Mouse (Mus musculus) ovary, postnatal 10 days (tissue): ENCODE measurements around the gene Nrip1.
A peak's percentile ranks its signal among the peaks of the same experiment; 100 is the strongest.

ENCODE experiments used
- DNase-seq: peaks from one replicate; pipeline ENCODE4 v3.0.0; 2022; ENCODE audit warnings: low spot score

The Nrip1 gene

GRCm38 (mm10) chr16:76372045-76372940 lies 1.3 kb downstream of the Nrip1 start:
- peak; percentile 62 for DNase-seq

DNA sequence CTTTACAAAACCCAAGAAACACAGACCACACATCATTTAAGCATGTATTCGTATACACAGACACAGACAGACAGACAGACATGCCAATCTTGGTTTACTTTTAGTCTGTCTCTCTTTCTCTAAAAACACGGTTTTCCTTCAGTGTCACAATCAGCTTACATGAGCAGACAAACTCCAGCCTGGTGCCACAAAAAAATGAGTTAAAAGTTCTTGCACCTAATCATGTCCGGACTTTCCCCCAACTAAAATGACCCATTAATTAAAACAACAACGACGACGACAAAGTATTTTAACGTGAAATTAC lies 2.1 kb downstream of the Nrip1 start:
- no peak for DNase-seq

DNA sequence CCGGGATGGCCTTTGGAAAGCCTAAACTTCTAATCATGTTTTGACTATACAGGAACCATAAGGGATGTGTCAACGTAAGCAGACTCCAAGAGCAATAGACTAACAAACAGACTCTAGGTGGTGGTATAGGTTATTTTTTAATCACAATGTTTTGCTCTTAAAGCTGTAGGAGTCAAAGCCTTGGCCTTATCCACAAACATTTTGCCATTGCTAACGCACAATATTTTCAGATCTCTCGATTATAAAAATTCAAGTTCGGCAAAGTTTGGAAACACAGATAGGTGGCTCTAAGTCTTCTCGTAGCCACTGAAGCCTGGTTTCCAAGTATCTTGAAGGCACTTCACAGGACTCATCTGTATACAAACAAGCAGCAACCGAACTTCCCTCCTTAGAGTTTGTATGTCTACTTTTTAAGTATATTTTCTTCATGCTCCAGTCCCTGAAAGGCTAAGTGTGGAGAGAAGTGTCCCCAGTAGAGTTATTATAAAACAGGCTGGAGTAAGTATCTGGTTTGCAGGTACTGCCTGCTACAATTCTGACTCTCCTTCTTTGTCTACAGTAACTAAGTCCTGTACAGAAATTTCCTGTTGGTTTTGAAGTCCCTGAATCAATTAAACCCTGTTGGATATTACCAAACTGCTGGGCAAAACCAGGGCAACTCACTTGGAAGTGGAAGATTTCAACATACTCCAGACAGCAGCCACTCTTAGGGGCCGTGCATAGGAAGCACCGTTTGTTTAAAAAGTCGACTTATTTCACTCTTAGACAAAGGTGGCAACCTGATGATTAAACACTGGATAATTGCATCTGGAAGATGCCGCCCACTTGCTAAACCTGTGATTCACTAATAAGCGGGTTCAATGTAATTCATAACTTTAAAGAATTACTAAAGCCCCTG lies 2.7 kb downstream of the Nrip1 start:
- DNase-seq = no peak

GRCm38 (mm10) chr16:76370041-76370715 lies 3.4 kb downstream of the Nrip1 start:
- no peak for DNase-seq

GRCm38 (mm10) chr16:76369236-76369635 lies 4.4 kb downstream of the Nrip1 start:
- no peak for DNase-seq

GRCm38 (mm10) chr16:76367261-76367908 lies 6.2 kb downstream of the Nrip1 start:
- DNase-seq = no peak

GRCm38 (mm10) chr16:76365790-76366406 lies 7.7 kb downstream of the Nrip1 start:
- no peak for DNase-seq

GRCm38 (mm10) chr16:76365237-76365636 lies 8.4 kb downstream of the Nrip1 start:
- no peak for DNase-seq

DNA sequence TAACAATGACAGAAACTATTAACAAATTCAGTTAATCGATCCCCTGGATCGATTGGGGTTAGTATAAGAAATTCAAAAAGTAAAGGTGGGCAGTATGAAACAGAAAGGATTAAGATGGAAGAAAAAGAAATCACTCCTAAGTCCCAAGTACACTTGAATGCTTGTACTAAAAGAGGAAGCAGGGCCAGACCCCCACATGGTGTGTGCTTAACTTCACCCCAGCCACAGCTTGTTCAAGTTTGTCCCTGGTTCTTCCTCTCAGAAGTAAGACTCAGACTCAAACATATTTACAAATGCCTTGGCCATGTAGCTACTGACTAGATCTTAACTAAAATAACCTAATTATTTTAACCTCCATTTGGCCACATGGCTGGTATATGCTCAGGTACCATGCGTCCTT lies 10.0 kb downstream of the Nrip1 start:
- DNase-seq = no peak

- no peak for DNase-seq
Measured at GRCm38 (mm10) chr16:76362982-76363381, 10.6 kb downstream of the Nrip1 start.

- DNase-seq = no peak
Measured at GRCm38 (mm10) chr16:76360441-76360840, 13.2 kb downstream of the Nrip1 start.

- DNase-seq = no peak
Measured at GRCm38 (mm10) chr16:76358757-76359156, 14.9 kb downstream of the Nrip1 start.

DNA sequence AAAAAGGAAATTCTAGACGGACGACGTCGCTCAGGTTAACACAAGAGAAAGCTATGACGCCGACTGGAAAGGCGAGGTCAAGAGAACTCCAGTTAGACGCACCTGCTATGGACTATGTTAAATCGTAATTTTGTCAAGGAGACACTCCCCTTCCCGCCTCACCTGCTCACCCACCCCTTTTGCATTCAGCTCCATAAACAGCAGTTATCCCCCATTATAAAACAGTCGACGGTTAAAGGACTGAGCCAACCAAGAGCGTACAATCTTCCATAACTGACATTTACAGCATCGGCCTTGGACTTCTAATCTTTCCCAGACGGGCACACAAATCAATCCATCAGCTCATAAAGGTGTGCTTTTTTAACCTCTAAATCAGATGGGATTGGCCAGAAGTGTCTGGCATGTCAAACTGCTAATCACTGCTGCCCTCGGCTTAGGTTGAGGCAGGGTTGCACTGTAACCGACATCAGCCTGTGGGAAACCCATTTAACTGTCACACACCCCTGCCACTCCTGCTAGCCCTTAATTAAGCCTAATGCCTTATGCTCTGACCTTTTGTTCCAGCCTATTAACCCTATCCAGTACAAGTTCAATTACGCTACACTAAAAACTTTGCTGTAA lies 15.4 kb downstream of the Nrip1 start:
- no peak for DNase-seq

DNA sequence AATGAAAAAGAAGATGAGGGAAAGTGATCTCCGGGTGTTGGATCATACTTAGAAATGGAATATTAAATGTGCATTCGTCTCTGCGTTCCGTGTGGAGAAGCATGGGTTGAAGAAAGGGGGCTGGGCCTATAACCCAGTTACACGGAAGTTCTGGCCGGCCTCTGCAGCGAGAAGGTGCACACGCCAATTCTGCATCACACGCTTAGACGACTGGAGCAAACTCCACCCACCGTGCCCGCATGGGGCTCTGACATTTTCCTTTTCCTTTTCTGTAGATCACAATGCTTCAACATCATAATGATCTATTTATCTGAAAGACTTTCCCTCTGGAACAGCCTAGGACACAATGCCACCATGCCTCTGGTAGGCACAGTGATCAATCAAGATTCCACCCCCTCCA lies 16.5 kb downstream of the Nrip1 start:
- DNase-seq = no peak

- no peak for DNase-seq
Measured at GRCm38 (mm10) chr16:76355947-76356550, 17.6 kb downstream of the Nrip1 start.

- no peak for DNase-seq
Measured at GRCm38 (mm10) chr16:76355267-76355666, 18.4 kb downstream of the Nrip1 start.

- no peak for DNase-seq
Measured at GRCm38 (mm10) chr16:76354841-76355240, 18.8 kb downstream of the Nrip1 start.

DNA sequence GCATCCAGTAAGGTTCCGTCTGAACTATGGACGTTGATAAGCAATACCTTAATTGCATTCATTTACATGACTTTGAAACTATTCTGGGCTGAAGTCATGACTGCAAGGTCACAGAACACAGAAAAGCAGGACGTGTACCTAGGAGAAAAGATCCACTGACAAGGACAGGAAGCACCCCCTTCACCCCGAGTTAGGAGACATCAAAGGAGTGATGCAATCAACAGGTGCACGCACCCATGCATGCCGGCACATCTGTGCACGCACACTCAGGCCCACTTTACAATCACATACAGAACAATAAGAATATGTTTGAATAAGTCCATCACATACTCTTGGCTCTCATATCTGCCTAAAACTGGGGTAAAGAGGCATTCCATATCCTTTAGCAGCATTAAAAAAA lies 19.3 kb downstream of the Nrip1 start:
- DNase-seq = no peak

DNA sequence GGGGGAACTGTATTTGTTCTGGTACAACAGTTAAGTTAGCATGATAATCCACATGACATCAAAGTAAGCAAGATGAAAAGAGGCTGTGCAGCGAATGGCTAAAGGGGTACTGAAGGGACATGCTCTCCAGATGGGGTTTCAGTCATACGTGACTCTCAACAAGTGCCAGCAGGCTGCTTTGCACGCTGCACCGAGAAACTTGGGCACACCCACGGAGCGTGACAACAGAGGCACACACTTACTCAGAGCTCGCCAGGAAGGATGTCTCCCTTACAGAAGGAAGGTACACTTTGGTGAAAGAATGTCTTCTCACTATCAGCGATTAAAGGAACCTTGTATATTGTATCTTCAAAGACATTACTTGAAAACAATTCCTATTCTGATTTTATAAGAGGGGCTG lies 22.7 kb downstream of the Nrip1 start:
- no peak for DNase-seq

- no peak for DNase-seq
Measured at GRCm38 (mm10) chr16:76349053-76349452, 24.6 kb downstream of the Nrip1 start.
